Mouse (Mus musculus) 3T3-L1 (cell line): Measurements from ENCODE around the gene Rab4a.

Source experiments
- DNase-seq: peaks from one replicate; pipeline ENCODE4 v3.0.0-alpha.2; 2015; ENCODE audit warnings: low read depth, low spot score

The Rab4a gene

GRCm38 (mm10) chr8:123813173-123813891 lies 7.5 kb downstream of the Rab4a start:
- DNase-seq = no peak

DNA sequence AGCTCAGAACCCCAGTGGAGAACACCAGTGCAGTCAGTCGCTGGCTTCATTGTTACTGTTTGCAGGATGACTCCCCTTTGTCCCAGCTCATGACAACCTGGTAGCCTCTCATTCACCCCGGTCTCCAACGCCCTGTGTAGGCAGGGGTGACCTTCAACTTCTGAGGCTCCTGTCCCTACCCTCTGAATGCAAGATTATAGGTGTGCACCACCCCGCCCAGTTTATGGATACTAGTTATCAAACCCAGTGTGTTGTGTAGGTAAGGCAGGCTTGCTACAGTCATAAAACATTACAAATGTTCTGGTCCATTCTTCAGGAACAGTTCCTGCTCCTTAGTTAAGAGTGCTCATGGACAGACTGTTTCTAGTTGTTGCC lies 8.1 kb downstream of the Rab4a start:
- DNase-seq = no peak

DNA sequence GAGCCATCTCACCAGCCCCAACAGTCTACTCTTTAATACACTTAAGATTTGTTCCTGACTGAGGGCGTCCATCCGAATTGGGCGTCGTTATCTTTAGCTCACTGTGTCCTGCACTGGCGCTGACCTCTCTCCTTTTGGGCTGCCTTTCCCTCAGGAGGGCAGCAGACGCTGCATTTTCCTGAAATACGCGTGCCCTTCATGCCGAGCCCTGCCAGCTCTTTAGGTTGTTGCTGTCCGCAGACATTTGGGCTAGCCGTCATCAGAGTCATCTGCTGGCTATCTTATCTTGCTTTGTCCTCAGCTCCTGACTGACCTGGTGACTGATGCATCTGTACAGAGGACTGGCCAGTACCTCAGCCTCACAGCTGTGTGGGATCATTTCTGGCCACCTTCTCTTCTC lies 9.5 kb downstream of the Rab4a start:
- DNase-seq = no peak

DNA sequence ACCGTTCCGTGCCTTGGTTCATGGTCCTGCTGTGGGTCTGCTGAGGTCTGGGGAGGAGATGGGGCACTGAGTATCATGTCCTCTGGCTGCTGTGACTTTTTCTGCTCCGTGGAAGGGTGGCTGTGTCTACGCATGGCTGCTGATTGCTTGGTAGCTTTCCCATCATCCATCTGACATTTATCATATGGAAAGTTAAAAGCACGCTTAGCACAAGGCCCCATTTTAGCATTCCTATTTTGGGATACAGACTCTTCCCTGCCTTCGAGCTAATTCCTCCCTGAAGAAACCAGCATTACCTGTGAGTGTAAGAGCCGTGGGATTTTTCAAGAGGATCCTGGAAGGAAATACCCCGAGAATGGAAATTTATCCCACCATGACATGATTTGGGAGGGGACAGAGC lies 11.2 kb downstream of the Rab4a start:
- DNase-seq = no peak

GRCm38 (mm10) chr8:123817747-123818146 lies 12.0 kb downstream of the Rab4a start:
- no peak for DNase-seq

GRCm38 (mm10) chr8:123819683-123820610 lies 14.2 kb downstream of the Rab4a start:
- no peak for DNase-seq

- no peak for DNase-seq
These were observed 15.0 kb downstream of the Rab4a start for GRCm38 (mm10) chr8:123820780-123821179.

GRCm38 (mm10) chr8:123823111-123823510 lies 17.3 kb downstream of the Rab4a start:
- DNase-seq = no peak

GRCm38 (mm10) chr8:123823532-123824123 lies 17.8 kb downstream of the Rab4a start:
- no peak for DNase-seq

DNA sequence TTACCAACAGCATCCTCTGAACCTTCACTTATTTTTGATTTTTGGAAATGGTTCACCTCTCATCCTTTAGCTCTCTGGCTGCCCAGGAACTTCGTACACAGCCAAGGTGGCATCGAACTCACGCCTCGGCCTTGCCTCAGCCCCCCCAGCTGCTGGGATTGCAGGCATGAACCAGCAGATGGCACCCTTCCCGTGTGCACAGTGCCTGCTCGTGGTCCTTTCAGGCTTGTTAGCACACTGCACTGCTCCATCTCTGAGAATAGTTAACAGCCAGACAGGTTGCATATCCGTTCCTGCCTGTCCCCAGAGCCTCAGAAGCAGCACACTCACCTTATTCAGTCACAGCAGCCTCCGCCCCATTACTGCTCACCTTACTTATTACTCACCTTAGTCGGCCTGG lies 20.2 kb downstream of the Rab4a start:
- peak; percentile 54 for DNase-seq

DNA sequence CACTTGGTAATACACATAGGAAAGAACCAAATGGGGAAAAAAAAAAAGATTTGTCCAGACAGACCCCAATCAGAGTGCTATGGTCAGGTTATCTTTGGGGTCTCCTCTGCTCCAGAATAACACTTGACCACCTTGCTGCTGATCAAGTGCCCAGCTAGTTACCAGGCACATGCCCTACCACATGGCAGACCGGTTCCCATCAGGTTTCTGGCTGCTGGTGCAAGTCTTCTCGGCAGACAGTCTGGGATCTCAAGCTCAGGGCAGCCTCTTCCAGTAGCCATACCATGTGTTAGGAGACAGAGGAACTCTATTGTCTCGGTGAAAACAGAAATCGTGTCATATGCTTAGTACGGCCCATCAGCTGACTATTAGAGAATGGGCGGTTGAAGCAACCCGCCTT lies 21.0 kb downstream of the Rab4a start:
- DNase-seq = no peak

DNA sequence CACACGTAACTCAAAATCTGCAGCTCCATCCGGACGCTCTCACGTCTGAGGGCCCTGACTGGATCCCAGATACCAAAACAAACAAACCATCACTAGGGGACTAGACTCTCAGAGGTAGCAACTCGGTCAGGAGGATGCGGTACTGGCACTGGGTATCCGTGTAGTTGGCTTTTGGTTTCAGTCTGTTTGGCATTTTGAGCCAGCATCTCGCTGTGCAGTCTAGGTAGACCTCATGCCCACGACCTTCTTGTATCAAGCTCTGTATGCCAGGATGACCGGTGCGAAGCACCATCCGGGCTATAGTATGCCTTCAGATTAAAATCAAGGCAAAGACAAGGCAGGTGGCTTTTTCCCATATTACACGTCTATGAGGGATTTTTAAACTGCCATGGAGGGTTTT lies 21.7 kb downstream of the Rab4a start:
- DNase-seq = no peak

DNA sequence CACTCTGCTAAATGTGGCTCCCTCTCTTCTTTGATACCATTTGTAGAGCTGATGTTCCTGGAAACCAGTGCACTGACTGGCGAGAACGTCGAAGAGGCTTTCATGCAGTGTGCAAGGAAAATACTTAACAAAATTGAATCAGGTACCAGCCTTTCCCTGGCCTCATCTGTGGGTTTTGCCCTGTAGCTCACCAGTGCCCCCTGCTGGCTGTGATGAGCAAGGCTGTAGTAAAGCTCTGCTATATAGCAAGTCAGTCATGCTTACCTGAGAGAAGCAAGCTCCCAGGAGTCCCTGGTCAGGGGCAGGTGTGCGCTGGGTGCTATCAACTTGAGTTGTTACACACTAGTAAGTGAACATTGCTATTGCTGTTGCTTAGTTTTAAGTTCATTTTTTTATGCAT lies 27.0 kb downstream of the Rab4a start:
- DNase-seq = peak; percentile 50

GRCm38 (mm10) chr8:123835451-123835850 lies 29.7 kb downstream of the Rab4a start:
- DNase-seq = peak; percentile 69

DNA sequence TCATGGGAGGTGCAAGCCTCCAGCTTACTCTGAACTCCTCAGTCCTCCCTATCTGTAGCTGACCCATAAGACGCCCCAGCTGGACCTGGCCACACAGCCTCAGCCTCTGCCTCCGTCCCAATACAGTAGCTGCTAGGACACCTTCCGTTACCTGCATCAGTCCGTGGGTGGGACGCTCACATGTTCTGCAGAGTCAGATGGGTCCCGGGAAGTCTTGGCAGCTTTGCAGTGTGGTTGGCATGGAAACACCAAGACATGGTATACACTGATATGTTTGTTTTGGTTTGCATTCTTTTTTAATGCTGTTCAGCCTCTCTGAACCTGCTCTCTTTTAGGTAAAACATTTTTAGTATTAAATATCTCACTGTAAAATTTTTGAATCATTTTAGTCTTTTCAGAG lies 30.6 kb downstream of the Rab4a start:
- no peak for DNase-seq

DNA sequence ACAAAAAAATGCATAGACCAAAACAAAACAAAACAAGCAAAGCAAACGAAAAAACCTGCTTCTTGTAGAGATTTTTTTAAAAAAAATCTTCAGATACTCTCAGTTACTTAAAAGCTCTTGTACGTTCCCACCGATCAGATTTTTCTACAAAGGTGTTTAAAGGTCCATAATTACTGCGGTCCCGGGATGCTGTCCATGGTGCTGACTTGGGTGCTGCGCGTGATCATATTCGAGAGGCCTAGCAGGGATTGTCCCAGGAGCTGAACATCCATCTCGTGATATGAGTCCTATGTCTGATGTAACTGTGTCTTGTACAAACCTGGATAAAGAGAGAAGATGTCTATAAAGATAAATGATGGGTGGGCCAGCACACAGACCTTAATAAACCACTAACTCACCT lies 32.7 kb downstream of the Rab4a start:
- peak; percentile 26 for DNase-seq

DNA sequence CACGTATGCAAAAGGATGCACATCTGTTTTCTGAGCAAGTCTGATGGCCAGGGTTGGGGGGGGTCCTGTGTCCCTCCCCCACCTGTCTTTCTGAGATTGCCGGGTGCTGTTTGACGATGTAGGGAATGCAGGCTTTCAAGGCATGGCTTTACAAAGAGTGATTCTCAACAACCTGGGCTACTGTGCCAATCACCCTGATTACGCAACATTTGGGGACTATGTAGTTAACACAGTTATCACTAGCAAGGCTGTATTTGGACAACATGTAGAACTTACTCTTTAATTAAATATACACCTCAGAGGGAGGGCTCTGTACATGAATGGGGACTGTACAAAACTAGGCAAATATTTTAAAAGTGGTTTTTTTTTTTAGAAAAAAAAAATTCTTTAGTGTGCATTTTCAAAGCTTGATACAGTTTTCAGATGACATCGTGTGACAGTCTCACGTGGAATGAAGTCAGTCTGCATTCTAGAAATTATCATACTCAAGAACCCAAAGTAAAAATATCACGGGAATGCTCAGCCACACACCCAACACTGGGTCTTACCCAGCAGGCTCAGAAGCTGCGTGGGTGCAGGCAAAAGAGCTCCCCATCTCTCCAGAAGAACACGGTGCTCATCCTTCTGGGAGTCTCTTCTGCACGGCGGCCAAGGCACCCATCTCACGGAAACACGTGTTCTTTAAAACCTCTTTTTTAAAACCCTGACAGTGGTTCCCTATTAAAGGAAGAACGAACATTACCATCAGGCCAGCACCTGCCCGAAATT lies 35.0 kb downstream of the Rab4a start:
- no peak for DNase-seq

DNA sequence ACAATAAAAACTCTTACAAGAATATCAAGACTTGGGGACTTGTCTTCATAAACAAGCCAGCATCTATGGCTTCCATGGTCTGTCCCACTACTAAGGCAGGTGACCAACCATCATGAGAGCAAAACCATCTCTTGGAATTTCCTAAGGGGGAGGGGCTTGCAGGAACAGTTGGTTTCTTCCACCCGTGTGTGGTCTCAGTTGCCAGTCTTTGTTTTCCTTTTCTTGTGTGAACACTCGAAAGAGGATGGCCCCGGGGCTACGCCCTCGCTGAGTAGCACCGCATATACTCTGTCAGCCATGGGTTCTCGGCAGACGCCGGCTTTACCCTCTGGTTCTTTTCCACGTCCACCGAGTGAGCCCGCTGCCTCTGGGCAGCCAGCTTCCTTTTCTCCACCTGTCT lies 36.3 kb downstream of the Rab4a start:
- no peak for DNase-seq

DNA sequence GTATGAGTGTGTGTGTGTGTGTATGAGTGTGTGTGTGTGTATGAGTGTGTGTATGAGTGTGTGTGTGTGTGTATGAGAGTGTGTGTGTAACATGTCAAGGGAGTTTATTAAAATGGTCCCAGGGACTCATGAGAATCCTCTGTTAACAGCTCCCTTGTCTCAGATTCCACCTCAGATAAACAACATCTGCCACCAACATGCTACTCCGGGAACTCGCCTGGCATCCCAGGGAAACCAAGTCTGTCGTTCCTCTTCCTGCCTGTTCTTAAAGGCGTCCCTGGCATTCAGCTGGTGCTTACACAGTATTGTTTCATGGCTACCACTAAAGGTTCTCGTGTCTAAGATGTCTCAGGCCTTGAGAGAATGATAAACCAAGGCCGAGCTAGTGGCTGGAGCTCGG lies 38.6 kb downstream of the Rab4a start:
- DNase-seq = no peak

DNA sequence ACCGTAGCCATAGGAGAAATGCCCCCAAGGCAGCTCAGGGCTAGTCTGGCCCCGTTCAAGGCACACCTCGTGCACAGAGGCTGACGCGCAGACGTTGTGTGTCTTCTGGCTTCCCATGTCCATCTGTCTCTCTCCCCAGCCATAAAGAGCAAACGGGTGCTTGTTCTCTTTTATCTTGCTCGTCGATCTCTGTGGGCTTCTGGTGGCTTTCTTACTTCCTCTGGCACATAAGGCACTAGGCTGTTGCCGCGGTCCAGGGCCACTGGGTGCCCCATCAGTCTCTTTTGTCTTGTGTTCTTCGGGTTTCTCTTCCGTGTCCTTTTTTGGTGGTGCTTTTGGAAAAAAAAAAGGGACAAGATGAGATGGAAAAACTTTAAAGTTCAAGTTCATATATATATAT lies 39.3 kb downstream of the Rab4a start:
- DNase-seq = no peak

DNA sequence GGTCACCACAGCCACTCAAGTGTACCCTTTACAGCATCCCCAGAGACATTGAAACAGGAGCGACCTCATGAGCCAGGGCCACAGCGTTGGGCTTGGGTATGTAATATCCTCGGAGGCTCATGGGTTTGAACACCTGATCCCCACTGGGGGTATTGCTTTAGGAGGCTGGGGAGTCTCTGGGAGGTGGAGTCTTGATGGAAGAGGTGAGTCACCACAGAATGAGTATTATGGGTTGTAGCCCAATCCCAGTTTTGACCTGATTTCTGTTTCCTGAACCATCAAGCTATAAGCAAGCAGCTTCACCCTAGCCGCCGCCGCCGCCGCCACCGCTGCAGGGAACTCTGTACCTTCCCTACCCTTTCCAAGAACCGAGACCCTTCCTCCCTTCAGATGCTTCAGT lies 40.2 kb downstream of the Rab4a start:
- DNase-seq = no peak

- no peak for DNase-seq
These were observed 40.7 kb downstream of the Rab4a start for GRCm38 (mm10) chr8:123846509-123846908.
